Mouse (Mus musculus) stomach, postnatal 0 days (tissue): ENCODE results near the gene Prex1.

Experiments used
- CTCF ChIP-seq: IDR thresholded peaks from 2 replicates; pipeline ENCODE4 v1.5.1; 2016; ENCODE audit warnings: antibody characterized with exemption, low read depth, mild to moderate bottlenecking, moderate library complexity
- EP300 ChIP-seq: optimal IDR thresholded peaks from 2 replicates; pipeline ENCODE3; 2016; ENCODE audit warnings: antibody characterized with exemption

DNA sequence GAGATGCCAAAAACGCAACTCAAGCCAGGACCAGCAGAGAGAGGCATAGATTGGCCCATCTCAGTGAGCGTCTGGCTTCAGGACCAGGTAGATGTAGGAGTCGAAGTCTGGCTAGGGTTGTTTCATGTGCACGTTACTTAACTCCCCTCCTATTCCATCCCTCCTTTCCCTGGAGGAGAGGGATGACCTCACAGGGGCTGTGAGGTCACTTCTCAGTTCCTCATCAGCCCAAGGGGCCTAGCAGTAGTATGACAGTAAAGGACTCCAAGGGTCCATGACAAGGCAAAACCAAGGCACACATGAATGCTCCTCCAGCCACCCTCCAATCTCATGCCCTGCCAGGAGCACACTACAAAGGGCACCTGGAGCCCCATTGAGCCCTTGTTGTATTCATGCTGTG lies 18.5 kb upstream of the Prex1 start:
- TF ChIP-seq CTCF = no peak
- no peak for TF ChIP-seq EP300
